Mouse (Mus musculus) kidney, embryonic 15.5 days (tissue): ENCODE measurements around the gene Lrrc4c. TPM values are rescaled to one million over a fixed set of nuclear protein-coding genes. Genes with fewer than 3 reads are reported as not detected.

Experiments used
- ATAC-seq: fragments of 200-750 bp; cut with Nextera tagmentation; replicated peaks from 2 replicates; pipeline ENCODE4 v1.8.0; 2017; ENCODE audit warnings: moderate TSS enrichment; ENCODE audit not compliant: low FRiP score
- H3K27ac ChIP-seq: fragments of 300-500 bp; sonication (generic); 2 replicates; pipeline ENCODE4 v1.5.1; 2015; ENCODE audit warnings: mild to moderate bottlenecking, inconsistent platforms
- H3K27me3 ChIP-seq: fragments of 300-500 bp; sonication (generic); 2 replicates; pipeline ENCODE4 v1.6.1; 2015; ENCODE audit warnings: inconsistent platforms
- H3K36me3 ChIP-seq: fragments of 300-500 bp; sonication (generic); 2 replicates; pipeline ENCODE4 v1.6.1; 2015; ENCODE audit warnings: inconsistent platforms
- H3K4me1 ChIP-seq: fragments of 300-500 bp; sonication (generic); 2 replicates; pipeline ENCODE4 v1.6.1; 2015; ENCODE audit warnings: inconsistent platforms
- H3K4me2 ChIP-seq: fragments of 300-500 bp; sonication (generic); 2 replicates; pipeline ENCODE4 v1.6.1; 2015; ENCODE audit warnings: moderate library complexity, mild to moderate bottlenecking, inconsistent platforms
- H3K4me3 ChIP-seq: fragments of 300-500 bp; sonication (generic); replicated peaks from 2 replicates; pipeline ENCODE4 v1.5.1; 2015; ENCODE audit warnings: mild to moderate bottlenecking, inconsistent platforms
- H3K9ac ChIP-seq: fragments of 300-500 bp; sonication (generic); 2 replicates; pipeline ENCODE4 v1.6.1; 2015; ENCODE audit warnings: mild to moderate bottlenecking, inconsistent platforms
- H3K9me3 ChIP-seq: fragments of 300-500 bp; sonication (generic); replicated peaks from 2 replicates; pipeline ENCODE4 v1.6.1; 2016; ENCODE audit warnings: inconsistent platforms
- WGBS: fragments of 180-500 bp; shearing (Covaris S2); methylation state at CpG from one replicate; pipeline ENCODE4 v1.1.7; 2015; ENCODE audit warnings: mixed read lengths; 5-methylcytosine and 5-hydroxymethylcytosine counted together
- polyA plus RNA-seq: library from polyadenylated mRNA; unstranded; fragments of >200 nt; fragmentation: Nextera tagmentation; extraction: Ambion mirVana; gene quantifications from 2 replicates; pipeline ENCODE4 v1.2.1, GENCODE M21; 2015

The Lrrc4c gene
- polyA plus RNA-seq, 1 experiment from 2014 or later: 1.4 TPM

DNA sequence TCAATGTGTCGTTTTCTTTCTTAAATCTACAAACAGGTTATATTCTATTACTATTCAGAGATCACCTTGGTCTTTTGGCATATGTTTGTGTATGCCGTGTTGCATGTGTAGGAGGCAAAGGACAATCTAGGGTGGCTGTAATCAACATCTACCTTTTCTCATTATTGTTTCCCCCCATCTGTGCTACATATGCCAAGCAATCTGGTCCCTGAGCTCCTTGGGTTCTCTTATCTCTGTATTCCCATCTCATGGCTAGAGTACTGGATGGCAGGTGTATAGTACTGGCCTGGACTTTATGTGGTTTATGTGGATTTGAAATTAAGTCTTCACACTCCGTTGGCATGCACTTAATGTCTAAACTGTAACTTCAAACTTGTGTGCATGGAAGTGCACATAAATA is 700.4 kb downstream of the Lrrc4c start:
- H3K9me3 ChIP-seq: no peaks in the 10 kb centered on the region
- H3K4me1 ChIP-seq: no peaks in the 10 kb centered on the region
- ATAC-seq: no peak
- H3K27ac ChIP-seq: no peak overlapping the region
- H3K27me3 ChIP-seq: no peaks in the 10 kb centered on the region
- no peak overlapping the region for H3K4me3 ChIP-seq
- H3K36me3 ChIP-seq: no peaks in the 10 kb centered on the region
- no peak overlapping the region for H3K4me2 ChIP-seq
- no peak overlapping the region for H3K9ac ChIP-seq
- 72% methylated on average over 3 of the region's 3 CpGs for WGBS

DNA sequence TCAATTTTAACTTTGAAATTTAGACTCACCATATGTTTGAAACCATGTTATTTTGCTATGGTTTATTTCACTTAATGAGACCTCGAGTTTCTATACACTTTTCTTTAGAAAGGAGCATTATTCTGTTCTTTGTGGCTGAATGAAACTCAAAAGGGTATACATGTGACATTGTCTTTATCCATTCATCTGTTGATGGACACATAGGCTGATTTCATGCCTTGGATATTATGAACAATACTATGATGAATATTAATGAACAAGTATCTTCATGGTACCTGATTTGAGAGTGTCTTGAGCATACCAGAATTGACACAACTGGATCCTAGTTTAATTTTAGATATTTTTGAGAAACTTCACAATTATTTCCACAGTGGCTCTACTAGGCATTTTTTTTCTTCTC is 709.0 kb downstream of the Lrrc4c start:
- Histone ChIP-seq H3K4me3 (no peak overlapping the region), H3K36me3 (no peaks in the 10 kb centered on the region), H3K27me3 (no peaks in the 10 kb centered on the region), H3K4me2 (no peak overlapping the region), H3K4me1 (no peaks in the 10 kb centered on the region), H3K27ac (no peak overlapping the region), H3K9me3 (no peaks in the 10 kb centered on the region), H3K9ac (no peak overlapping the region)
- WGBS: 62% methylated on average over 1 of the region's 1 CpGs
- ATAC-seq: no peak

DNA sequence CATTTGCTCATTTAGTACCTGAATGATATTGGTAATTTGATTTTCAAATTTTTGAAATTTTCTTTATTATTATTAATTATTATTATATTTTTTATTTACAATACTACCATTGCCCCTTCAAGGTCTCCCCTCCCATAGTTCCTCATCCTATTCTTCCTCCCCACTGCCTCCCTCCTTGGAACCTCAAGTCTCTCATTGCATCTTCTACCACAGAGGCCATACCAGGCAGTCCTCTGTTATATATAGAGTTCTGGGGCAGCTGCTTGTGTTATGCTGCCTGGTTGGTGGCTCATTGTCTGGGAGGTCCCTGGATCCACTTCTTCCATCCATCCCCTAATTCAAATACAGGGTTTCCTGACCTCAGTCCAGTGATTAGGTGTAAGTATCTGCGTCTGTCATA is 709.6 kb downstream of the Lrrc4c start:
- H3K4me3 ChIP-seq: no peak overlapping the region
- no peaks in the 10 kb centered on the region for H3K4me1 ChIP-seq
- 88% methylated on average over 1 of the region's 1 CpGs for WGBS

DNA sequence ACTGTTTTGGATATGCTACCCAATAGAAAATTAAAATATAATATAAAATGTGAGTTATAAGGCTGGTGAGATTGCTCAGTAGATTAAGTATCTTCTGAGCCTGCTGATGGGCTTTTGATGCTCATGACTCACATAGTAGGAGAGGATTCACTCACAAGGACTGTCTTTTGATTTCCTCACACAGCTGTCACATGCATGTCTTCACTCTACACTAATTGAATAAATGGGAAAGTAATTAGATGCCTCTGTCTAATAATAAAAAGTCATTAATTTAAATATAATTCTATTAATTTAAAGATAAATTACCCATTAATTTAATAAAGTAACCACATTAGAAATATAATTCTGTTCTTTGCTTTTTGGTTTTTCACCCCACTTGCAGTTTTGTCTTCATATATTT is 718.4 kb downstream of the Lrrc4c start:
- Histone ChIP-seq H3K36me3 (no peaks in the 10 kb centered on the region), H3K9ac (no peak overlapping the region), H3K4me2 (no peak overlapping the region), H3K27me3 (no peaks in the 10 kb centered on the region), H3K27ac (no peak overlapping the region), H3K4me3 (no peak overlapping the region), H3K4me1 (no peaks in the 10 kb centered on the region), H3K9me3 (no peaks in the 10 kb centered on the region)
- ATAC-seq: no peak

More for the DNA sequence above, 709.6 kb downstream of the Lrrc4c start:
- Histone ChIP-seq H3K27me3 (no peaks in the 10 kb centered on the region), H3K4me2 (no peak overlapping the region), H3K36me3 (no peaks in the 10 kb centered on the region), H3K27ac (no peak overlapping the region), H3K9ac (no peak overlapping the region), H3K9me3 (no peaks in the 10 kb centered on the region)
- ATAC-seq: no peak

DNA sequence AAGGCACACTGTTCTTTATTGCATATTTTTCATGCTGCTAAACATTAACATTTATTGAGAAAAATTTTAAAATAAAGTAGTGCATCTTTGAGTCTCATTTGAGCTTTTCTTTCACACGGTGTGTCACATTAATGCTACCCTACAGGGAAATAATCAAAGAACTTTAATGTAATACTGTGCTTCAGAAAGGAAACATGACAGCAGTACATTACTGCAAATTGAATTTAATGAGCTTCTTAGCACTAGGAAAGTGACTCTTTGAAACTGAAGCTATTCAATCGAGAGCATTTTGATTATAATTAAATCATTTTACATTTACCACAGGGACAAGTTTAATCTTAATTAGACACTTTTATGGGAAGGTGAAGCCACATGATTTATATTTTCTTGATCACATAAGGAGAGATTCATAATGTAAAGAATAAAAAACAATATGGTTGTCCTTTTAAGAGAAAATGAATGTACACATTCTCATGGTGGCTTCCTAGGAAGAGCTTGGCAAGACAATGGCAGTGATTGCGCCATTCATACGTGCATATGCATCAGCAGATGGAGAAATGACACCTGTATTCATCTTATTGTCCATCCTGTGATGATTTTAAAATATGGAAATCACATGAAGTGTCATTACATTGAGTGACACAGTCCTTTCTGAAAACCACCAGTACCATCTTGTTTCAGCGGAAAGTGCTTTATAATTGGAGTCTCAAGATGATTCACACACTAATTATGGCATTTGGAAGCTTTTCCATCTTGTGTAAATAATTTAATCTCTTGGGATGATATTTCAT is 719.2 kb downstream of the Lrrc4c start:
- H3K27me3 ChIP-seq: no peaks in the 10 kb centered on the region
- 87% methylated on average over 5 of the region's 5 CpGs for WGBS
- ATAC-seq: no peak

DNA sequence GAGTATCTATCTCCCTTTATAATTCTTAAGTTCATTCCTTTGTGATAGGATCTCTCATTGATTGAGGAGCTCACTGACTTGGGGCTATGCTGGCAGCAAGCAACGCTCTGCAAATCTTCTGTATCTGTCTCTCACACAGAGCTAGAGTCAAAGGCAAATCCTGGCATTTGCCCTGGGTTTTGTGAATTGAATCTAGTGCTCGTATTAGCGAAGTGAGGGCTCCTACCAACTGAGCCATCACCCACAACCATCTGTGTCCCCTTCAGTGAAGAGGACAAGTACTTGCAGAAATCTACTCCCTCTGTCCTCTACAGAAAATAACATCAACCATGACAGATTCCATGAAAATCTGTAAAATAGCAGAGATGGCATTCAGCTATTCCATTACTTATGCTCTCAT is 726.0 kb downstream of the Lrrc4c start:
- no peak overlapping the region for H3K27ac ChIP-seq
- H3K4me2 ChIP-seq: no peak overlapping the region
- ATAC-seq: no peak
- no peak overlapping the region for H3K9ac ChIP-seq
- H3K4me1 ChIP-seq: no peaks in the 10 kb centered on the region
- H3K36me3 ChIP-seq: no peaks in the 10 kb centered on the region
- WGBS: 83% methylated on average over 3 of the region's 3 CpGs
- H3K9me3 ChIP-seq: no peaks in the 10 kb centered on the region
- no peaks in the 10 kb centered on the region for H3K27me3 ChIP-seq
- no peak overlapping the region for H3K4me3 ChIP-seq

More for the DNA sequence above, 719.2 kb downstream of the Lrrc4c start:
- H3K27ac ChIP-seq: no peak overlapping the region
- H3K4me3 ChIP-seq: no peak overlapping the region
- H3K9ac ChIP-seq: no peak overlapping the region
- H3K4me1 ChIP-seq: no peaks in the 10 kb centered on the region
- no peak overlapping the region for H3K4me2 ChIP-seq
- no peaks in the 10 kb centered on the region for H3K9me3 ChIP-seq
- no peaks in the 10 kb centered on the region for H3K36me3 ChIP-seq

DNA sequence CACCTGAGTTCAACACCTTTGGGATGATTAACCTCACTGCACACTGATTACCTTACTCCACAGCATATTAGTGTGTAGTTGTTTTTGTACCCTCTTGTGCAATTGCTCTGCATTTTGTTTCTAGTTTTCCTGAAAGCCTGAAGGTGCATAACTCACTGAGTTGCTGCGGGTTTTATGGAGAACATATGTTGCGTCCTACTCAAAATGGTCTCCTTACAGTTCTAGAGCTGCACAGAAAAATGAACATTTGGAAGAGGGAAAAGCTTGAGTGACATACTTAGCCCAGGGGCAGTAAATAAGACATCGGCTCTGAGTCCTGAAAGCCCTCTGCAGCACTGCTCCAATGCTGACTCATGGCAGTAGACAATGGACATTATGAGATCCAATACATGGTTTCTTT is 727.7 kb downstream of the Lrrc4c start:
- Histone ChIP-seq H3K27me3 (no peaks in the 10 kb centered on the region), H3K4me2 (no peak overlapping the region), H3K9ac (no peak overlapping the region), H3K27ac (no peak overlapping the region), H3K36me3 (no peaks in the 10 kb centered on the region), H3K4me3 (no peak overlapping the region), H3K9me3 (no peaks in the 10 kb centered on the region), H3K4me1 (no peaks in the 10 kb centered on the region)
- WGBS: 80% methylated on average over 3 of the region's 3 CpGs
- ATAC-seq: no peak

DNA sequence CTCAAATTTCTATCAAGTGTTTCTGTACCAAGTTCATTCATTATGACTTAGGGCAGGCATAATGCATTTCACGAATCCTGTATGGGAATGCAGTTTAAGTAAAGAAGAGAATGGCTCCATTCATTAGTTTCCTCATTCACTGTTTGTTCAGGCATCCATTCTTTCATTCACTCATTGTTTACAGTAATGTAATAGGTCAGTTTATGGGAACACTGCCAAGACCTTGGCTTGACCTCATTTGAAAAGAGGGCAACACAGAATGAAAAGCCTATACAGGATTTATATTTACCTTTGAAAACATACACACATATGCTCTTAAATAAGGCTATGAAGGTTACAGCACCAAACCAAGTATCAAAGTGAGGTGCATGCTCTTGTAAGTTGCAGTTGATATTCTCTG is 762.2 kb downstream of the Lrrc4c start:
- no peaks in the 10 kb centered on the region for H3K36me3 ChIP-seq
- H3K4me2 ChIP-seq: no peak overlapping the region
- H3K27ac ChIP-seq: no peak overlapping the region
- H3K27me3 ChIP-seq: no peaks in the 10 kb centered on the region
- H3K9me3 ChIP-seq: no peaks in the 10 kb centered on the region
- no peak overlapping the region for H3K4me3 ChIP-seq
- no peak for ATAC-seq
- no peaks in the 10 kb centered on the region for H3K4me1 ChIP-seq
- H3K9ac ChIP-seq: no peak overlapping the region
- WGBS: 39% methylated on average over 1 of the region's 1 CpGs

DNA sequence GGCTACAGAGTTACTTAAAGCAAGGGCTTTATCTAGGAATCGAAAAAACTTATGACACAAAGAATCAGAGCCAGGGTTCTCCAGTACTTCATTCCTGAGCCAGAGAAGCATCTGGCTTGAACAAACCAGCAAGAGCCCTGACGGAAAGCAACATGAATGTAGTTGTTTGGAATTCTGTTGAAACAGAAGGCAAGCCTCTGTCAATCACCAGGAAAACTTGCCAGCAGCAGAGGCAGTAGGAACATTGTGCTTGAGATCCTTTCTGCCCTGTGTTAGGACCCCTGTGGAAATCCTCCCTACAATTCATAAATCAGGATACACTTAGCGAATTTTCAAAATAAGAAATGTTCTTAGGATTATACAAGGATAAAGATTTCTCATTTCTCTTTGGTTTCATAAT is 780.0 kb downstream of the Lrrc4c start:
- Histone ChIP-seq H3K4me3 (no peak overlapping the region), H3K9me3 (no peaks in the 10 kb centered on the region), H3K4me1 (no peaks in the 10 kb centered on the region), H3K9ac (no peak overlapping the region), H3K4me2 (no peak overlapping the region), H3K36me3 (no peaks in the 10 kb centered on the region), H3K27me3 (no peaks in the 10 kb centered on the region), H3K27ac (no peak overlapping the region)
- no peak for ATAC-seq
- WGBS: 61% methylated on average over 3 of the region's 3 CpGs

DNA sequence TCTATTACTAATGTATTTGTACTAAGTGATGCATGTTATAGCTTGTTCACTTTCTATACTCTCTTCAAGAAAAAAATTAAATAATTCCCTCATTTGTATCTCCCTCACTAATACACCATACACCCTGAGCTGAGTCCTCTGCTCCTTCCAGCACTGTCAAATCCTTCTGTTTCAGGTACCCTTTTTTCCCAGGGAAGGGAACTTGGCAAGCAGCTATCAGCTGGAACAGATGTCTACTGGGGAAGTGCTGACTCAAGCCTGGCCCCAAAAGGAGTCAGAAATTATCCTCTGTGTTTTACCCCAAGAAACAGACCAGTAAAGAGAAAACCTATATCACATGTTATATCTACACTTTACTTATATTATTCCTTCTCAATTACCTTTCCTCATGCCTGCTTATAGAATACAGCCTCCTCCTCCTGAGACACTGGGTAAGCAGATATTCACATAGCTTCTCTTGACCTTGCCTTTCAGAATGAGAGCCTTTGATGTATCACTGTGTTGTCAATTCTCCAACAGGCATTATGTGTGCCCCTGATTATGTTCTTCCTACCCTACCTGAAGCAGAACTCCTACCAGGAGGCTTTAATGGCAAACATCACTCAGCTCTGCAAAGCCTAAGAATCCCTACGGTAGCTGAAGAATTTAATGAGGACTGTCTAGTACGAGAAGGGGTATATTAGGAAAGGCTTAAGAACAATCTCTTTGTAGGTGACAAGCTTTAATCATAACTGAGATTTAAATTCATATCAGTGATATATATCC is 785.6 kb downstream of the Lrrc4c start:
- 90% methylated on average over 2 of the region's 2 CpGs for WGBS
- Histone ChIP-seq H3K36me3 (no peaks in the 10 kb centered on the region), H3K4me1 (no peaks in the 10 kb centered on the region), H3K4me2 (no peak overlapping the region), H3K27me3 (no peaks in the 10 kb centered on the region), H3K9me3 (no peaks in the 10 kb centered on the region), H3K4me3 (no peak overlapping the region), H3K9ac (no peak overlapping the region), H3K27ac (no peak overlapping the region)
- ATAC-seq: no peak

DNA sequence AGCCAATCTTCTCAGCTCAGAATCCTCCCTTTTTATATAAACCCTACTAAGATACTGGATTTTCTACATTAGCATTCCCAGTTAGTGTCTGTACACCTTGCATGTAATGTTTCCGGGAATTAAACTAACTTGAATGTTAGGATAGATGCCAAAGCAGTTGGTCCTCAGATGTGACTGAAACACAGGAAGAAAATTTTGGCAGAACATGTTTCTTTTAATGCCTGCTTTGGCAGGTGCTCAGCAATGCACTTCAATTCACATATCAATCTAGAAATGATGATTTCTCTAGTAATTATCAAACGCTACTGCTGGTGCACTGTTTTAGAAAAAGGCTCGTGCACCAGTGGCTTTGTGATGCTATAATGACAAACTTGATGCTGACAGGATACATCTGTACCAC is 806.3 kb downstream of the Lrrc4c start:
- Histone ChIP-seq H3K27ac (no peak overlapping the region), H3K9me3 (no peaks in the 10 kb centered on the region), H3K4me3 (no peak overlapping the region), H3K27me3 (no peaks in the 10 kb centered on the region), H3K4me1 (no peaks in the 10 kb centered on the region), H3K4me2 (no peak overlapping the region), H3K9ac (no peak overlapping the region), H3K36me3 (no peaks in the 10 kb centered on the region)
- no peak for ATAC-seq
- 84% methylated on average over 3 of the region's 3 CpGs for WGBS

DNA sequence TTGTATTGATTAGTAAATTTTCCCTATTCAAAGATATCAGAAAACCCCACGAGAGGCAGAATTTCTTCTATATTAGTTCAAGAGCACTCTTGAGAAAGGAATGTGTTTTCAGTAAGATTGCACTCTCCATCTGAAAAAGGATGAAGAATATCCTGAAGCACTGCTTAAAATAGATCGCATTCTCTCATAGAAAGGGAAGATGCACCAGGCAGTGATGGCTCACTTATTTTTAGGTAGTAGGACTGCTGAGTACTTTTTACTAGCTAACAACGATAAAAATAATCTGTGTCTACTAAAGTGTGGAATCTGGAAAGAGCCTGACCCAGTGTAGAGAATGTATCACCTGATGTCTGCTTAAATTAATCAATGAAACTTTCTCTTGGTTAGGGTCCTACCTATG is 820.5 kb downstream of the Lrrc4c start:
- ATAC-seq: no peak
- Histone ChIP-seq H3K36me3 (no peaks in the 10 kb centered on the region), H3K4me3 (no peak overlapping the region), H3K9ac (no peak overlapping the region), H3K4me1 (no peaks in the 10 kb centered on the region), H3K27me3 (no peaks in the 10 kb centered on the region), H3K4me2 (no peak overlapping the region), H3K9me3 (no peaks in the 10 kb centered on the region), H3K27ac (no peak overlapping the region)
- 92% methylated on average over 3 of the region's 3 CpGs for WGBS
